Mouse (Mus musculus): ENCODE data around the gene Prl7c1. TPM values are rescaled to one million over a fixed set of nuclear protein-coding genes. Genes with fewer than 3 reads are reported as not detected.
"Not testable (repeated sequence)": the region's sequence is repeated elsewhere in the genome, so short reads cannot be mapped to it uniquely, and the experiment has no call there.

Gene Prl7c1
- polyA plus RNA-seq (2015; fragmentation: Nextera tagmentation; extraction: Ambion mirVana), result not detected in 2 replicates

GRCm38 (mm10) chr13:27780704-27781103 lies at the start of gene Prl7c1:
TSS of gene Prl7c1 (minus strand) at chr13:27780804.
- not testable (repeated sequence) for H3K9ac ChIP-seq (replicated peaks); H3K4me1 ChIP-seq; H3K4me3 ChIP-seq; ATAC-seq (replicated peaks); H3K9me3 ChIP-seq; H3K4me2 ChIP-seq (replicated peaks); H3K27ac ChIP-seq (replicated peaks); H3K27me3 ChIP-seq; H3K36me3 ChIP-seq
- 87% methylated on average over 3 of the region's 3 CpGs for WGBS

- no peak overlapping the region for H3K4me3 ChIP-seq
- no peaks in the 10 kb centered on the region for H3K9me3 ChIP-seq
- H3K27me3 ChIP-seq, result no peaks in the 10 kb centered on the region
- 86% methylated on average over 1 of the region's 1 CpGs for WGBS
- no peak overlapping the region for H3K27ac ChIP-seq (replicated peaks)
- no peak overlapping the region for H3K4me2 ChIP-seq (replicated peaks)
- H3K4me1 ChIP-seq, result no peaks in the 10 kb centered on the region
- no peak overlapping the region for H3K9ac ChIP-seq (replicated peaks)
- ATAC-seq (replicated peaks), result no peak
- H3K36me3 ChIP-seq, result no peaks in the 10 kb centered on the region
Observed at GRCm38 (mm10) chr13:27802765-27803164, 22.2 kb upstream of the Prl7c1 start.

GRCm38 (mm10) chr13:27801354-27801753 lies 20.8 kb upstream of the Prl7c1 start, which contains the start of gene Prl2a1:
TSS of gene Prl2a1 (plus strand) at chr13:27801654.
- Histone ChIP-seq H3K4me3 (no peak within 1 kb of the TSS), H3K9ac (replicated peaks) (no peak within 1 kb of the TSS), H3K27me3 (no peaks in the 10 kb centered on the region), H3K4me2 (replicated peaks) (no peak within 1 kb of the TSS), H3K4me1 (no peaks in the 10 kb centered on the region), H3K36me3 (no peaks in the 10 kb centered on the region), H3K27ac (replicated peaks) (no peak within 1 kb of the TSS), H3K9me3 (no peaks in the 10 kb centered on the region)
- ATAC-seq (replicated peaks), result no peak
- WGBS, result 66% methylated on average over 1 of the region's 1 CpGs

- Histone ChIP-seq H3K4me2 (replicated peaks) (no peak overlapping the region), H3K9me3 (no peaks in the 10 kb centered on the region), H3K27ac (replicated peaks) (no peak overlapping the region), H3K27me3 (no peaks in the 10 kb centered on the region), H3K4me1 (no peaks in the 10 kb centered on the region), H3K9ac (replicated peaks) (no peak overlapping the region), H3K4me3 (no peak overlapping the region), H3K36me3 (no peaks in the 10 kb centered on the region)
- 91% methylated on average over 4 of the region's 4 CpGs for WGBS
- ATAC-seq (replicated peaks), result no peak
Observed at GRCm38 (mm10) chr13:27799303-27799702, 18.7 kb upstream of the Prl7c1 start.

GRCm38 (mm10) chr13:27734512-27735186 lies 46.0 kb downstream of the Prl7c1 start:
- Histone ChIP-seq H3K9me3 (no peaks in the 10 kb centered on the region), H3K9ac (replicated peaks) (no peak overlapping the region), H3K36me3 (no peaks in the 10 kb centered on the region), H3K4me3 (no peak overlapping the region), H3K27me3 (no peaks in the 10 kb centered on the region), H3K27ac (replicated peaks) (no peak overlapping the region), H3K4me2 (replicated peaks) (no peak overlapping the region), H3K4me1 (no peaks in the 10 kb centered on the region)
- no peak for ATAC-seq (replicated peaks)
- 91% methylated on average over 10 of the region's 10 CpGs for WGBS

GRCm38 (mm10) chr13:27730286-27730959 lies 50.2 kb downstream of the Prl7c1 start:
- H3K27me3 ChIP-seq; H3K36me3 ChIP-seq; ATAC-seq (replicated peaks); H3K27ac ChIP-seq (replicated peaks); H3K4me3 ChIP-seq; H3K4me1 ChIP-seq; H3K4me2 ChIP-seq (replicated peaks); H3K9ac ChIP-seq (replicated peaks); H3K9me3 ChIP-seq: not testable (repeated sequence)
- 84% methylated on average over 5 of the region's 5 CpGs for WGBS

GRCm38 (mm10) chr13:27725057-27725456 lies 55.5 kb downstream of the Prl7c1 start:
- H3K4me1 ChIP-seq; H3K27ac ChIP-seq (replicated peaks); H3K9me3 ChIP-seq; ATAC-seq (replicated peaks); H3K4me3 ChIP-seq; H3K9ac ChIP-seq (replicated peaks); H3K27me3 ChIP-seq; H3K4me2 ChIP-seq (replicated peaks); H3K36me3 ChIP-seq: not testable (repeated sequence)
- WGBS, result 95% methylated on average over 3 of the region's 3 CpGs

Other genes with a start within 250 kb of the Prl7c1 start
- not detected in 2 replicates for gene Prl8a9, start 216.2 kb downstream of the Prl7c1 start, polyA plus RNA-seq (2015; fragmentation: Nextera tagmentation; extraction: Ambion mirVana)
- gene Prl8a1, start 198.6 kb downstream of the Prl7c1 start, polyA plus RNA-seq (2015; fragmentation: Nextera tagmentation; extraction: Ambion mirVana), result not detected in 2 replicates
- gene Prl7b1, start 170.2 kb downstream of the Prl7c1 start, polyA plus RNA-seq (2015; fragmentation: Nextera tagmentation; extraction: Ambion mirVana), result not detected in 2 replicates
- not detected in 2 replicates for gene Prl7a1, start 138.3 kb downstream of the Prl7c1 start, polyA plus RNA-seq (2015; fragmentation: Nextera tagmentation; extraction: Ambion mirVana)
- gene Prl7a2, start 112.8 kb downstream of the Prl7c1 start, polyA plus RNA-seq (2015; fragmentation: Nextera tagmentation; extraction: Ambion mirVana), result not detected in 2 replicates
- gene Prl7d1, start 64.1 kb downstream of the Prl7c1 start, polyA plus RNA-seq (2015; fragmentation: Nextera tagmentation; extraction: Ambion mirVana), result not detected in 2 replicates
- not detected in 2 replicates for gene Prl2a1, start 20.9 kb upstream of the Prl7c1 start, polyA plus RNA-seq (2015; fragmentation: Nextera tagmentation; extraction: Ambion mirVana)
- not detected in 2 replicates for gene Prl2c1, start 68.5 kb upstream of the Prl7c1 start, polyA plus RNA-seq (2015; fragmentation: Nextera tagmentation; extraction: Ambion mirVana)
- gene Prl4a1, start 235.4 kb upstream of the Prl7c1 start, polyA plus RNA-seq (2015; fragmentation: Nextera tagmentation; extraction: Ambion mirVana), result not detected in 2 replicates

Data from forebrain, embryonic 15.5 days (tissue).